Mouse (Mus musculus): ENCODE data around the gene Rcor1. TPM values are rescaled to one million over a fixed set of nuclear protein-coding genes. Genes with fewer than 3 reads are reported as not detected.

Rcor1 gene
- polyA plus RNA-seq, 1 experiment from 2014 or later: 8.8 TPM

DNA sequence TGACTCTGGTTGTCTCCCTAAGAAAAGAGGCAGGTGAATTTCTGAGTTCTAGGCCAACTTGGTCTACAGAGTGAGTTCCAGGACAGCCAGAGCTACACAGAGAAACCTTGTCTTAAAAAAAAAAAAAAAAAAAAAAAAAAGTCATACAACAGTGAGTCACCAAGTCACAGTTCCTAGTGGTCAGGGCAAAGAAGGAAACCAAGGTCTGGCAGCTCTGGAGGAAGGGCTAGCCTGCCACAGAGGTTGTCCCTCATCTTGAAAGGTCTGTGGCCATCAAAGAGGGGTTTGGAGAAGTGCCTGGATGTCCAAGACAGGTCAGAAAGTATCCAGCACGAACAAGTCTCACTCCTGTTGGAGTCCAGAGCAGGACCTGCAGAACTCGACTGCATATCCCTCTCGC lies 22.3 kb upstream of the Rcor1 start:
- ATAC-seq (ENCODE audit: low read depth): no peak
- H3K9me3 ChIP-seq (ENCODE audit: control insufficient read depth, low read length): no peaks in the 10 kb centered on the region
- no peak overlapping the region for H3K9ac ChIP-seq (ENCODE audit: low read length)
- WGBS: 74% methylated on average over 3 of the region's 3 CpGs
- H3K4me3 ChIP-seq (ENCODE audit: low read length): no peak overlapping the region
- H3K4me2 ChIP-seq (ENCODE audit: low read depth, low read length): no peak overlapping the region
- H3K27ac ChIP-seq (ENCODE audit: low read length): no peak overlapping the region
- no peaks in the 10 kb centered on the region for H3K36me3 ChIP-seq (ENCODE audit: control insufficient read depth, insufficient read depth, low read length)
- 0 out of 2 replicates have a peak, but pooled peaks cover 2% of the 10 kb centered on the region for H3K4me1 ChIP-seq (replicated peaks; ENCODE audit: control insufficient read depth, insufficient read depth, low read length)
- no peaks in the 10 kb centered on the region for H3K27me3 ChIP-seq (ENCODE audit: control insufficient read depth, insufficient read depth, low read depth, low read length)

DNA sequence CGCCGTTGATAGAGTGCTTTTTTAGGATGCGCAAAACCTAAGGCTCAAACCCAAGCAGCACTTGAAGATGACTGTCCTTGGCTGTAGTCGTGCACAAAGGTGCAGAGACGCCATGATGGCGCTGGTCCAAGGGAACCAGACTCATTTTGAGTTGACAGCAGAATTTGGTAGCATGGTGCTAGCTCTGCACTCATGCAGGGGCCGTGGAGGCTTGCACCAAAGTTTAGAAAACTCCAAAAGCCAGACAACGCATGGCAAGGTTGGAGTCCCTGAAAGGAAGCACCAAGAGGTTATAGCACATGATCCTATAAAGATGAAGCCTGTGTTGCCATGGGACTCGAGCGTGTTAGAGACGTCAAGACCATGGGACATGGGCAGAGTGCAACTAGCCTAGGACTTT lies 21.1 kb upstream of the Rcor1 start:
- Histone ChIP-seq H3K9me3 (ENCODE audit: control insufficient read depth, low read length) (no peaks in the 10 kb centered on the region), H3K4me3 (ENCODE audit: low read length) (no peak overlapping the region), H3K27ac (ENCODE audit: low read length) (no peak overlapping the region), H3K4me1 (replicated peaks; ENCODE audit: control insufficient read depth, insufficient read depth, low read length) (0 out of 2 replicates have a peak, but pooled peaks cover 2% of the 10 kb centered on the region), H3K4me2 (ENCODE audit: low read depth, low read length) (no peak overlapping the region), H3K27me3 (ENCODE audit: control insufficient read depth, insufficient read depth, low read depth, low read length) (no peaks in the 10 kb centered on the region), H3K36me3 (ENCODE audit: control insufficient read depth, insufficient read depth, low read length) (no peaks in the 10 kb centered on the region), H3K9ac (ENCODE audit: low read length) (no peak overlapping the region)
- 83% methylated on average over 11 of the region's 11 CpGs for WGBS
- ATAC-seq (ENCODE audit: low read depth): no peak

DNA sequence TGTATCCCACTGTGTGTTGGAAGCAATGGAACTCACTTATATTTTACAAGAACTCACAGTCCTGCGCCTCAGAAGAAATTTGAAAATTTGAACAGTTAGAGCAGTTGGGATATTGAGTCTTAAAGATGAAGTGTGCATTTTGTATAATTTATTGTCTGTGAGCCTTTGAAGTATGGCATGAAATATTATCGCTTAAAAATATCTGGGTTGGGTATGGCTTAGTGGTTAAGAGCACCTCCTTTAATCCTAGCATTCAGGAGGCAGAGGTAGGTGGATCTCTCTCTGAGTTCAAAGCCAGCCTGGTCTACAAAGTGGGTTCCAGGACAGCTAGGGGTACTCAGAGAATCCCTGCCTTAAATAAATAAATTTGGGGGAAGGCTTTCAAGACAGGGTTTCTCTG lies 20.1 kb upstream of the Rcor1 start:
- Histone ChIP-seq H3K9me3 (ENCODE audit: control insufficient read depth, low read length) (no peaks in the 10 kb centered on the region), H3K4me3 (ENCODE audit: low read length) (no peak overlapping the region), H3K4me2 (ENCODE audit: low read depth, low read length) (no peak overlapping the region), H3K9ac (ENCODE audit: low read length) (no peak overlapping the region), H3K36me3 (ENCODE audit: control insufficient read depth, insufficient read depth, low read length) (no peaks in the 10 kb centered on the region), H3K27ac (ENCODE audit: low read length) (no peak overlapping the region), H3K27me3 (ENCODE audit: control insufficient read depth, insufficient read depth, low read depth, low read length) (no peaks in the 10 kb centered on the region), H3K4me1 (replicated peaks; ENCODE audit: control insufficient read depth, insufficient read depth, low read length) (0 out of 2 replicates have a peak, but pooled peaks cover 2% of the 10 kb centered on the region)
- WGBS: 86% methylated on average over 2 of the region's 2 CpGs
- no peak for ATAC-seq (ENCODE audit: low read depth)

DNA sequence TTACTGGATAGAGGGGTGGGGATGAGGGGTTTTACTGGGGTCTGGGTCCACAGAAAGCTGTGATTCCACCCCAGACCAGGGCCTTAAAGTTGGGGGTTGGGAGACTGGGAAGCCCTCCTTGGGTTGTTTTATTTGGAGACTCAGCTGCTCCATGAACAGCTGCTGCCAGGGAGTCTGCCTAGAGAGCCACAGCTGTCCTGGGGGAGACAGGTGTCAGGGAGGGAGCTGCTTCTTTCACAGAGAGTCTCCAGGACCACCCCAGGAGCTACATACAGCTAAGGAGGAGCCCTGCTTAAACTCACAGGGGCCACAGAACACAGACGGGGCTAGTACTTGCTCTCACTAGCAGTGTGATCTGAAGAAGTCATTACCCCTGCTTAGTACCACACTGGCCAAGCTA lies 18.0 kb upstream of the Rcor1 start:
- H3K4me3 ChIP-seq (ENCODE audit: low read length): no peak overlapping the region
- H3K27me3 ChIP-seq (ENCODE audit: control insufficient read depth, insufficient read depth, low read depth, low read length): no peaks in the 10 kb centered on the region
- H3K27ac ChIP-seq (ENCODE audit: low read length): no peak overlapping the region
- no peaks in the 10 kb centered on the region for H3K4me1 ChIP-seq (replicated peaks; ENCODE audit: control insufficient read depth, insufficient read depth, low read length)
- H3K9me3 ChIP-seq (ENCODE audit: control insufficient read depth, low read length): no peaks in the 10 kb centered on the region
- ATAC-seq (ENCODE audit: low read depth): no peak
- H3K9ac ChIP-seq (ENCODE audit: low read length): no peak overlapping the region
- WGBS: 15% methylated on average over 1 of the region's 1 CpGs
- H3K4me2 ChIP-seq (ENCODE audit: low read depth, low read length): no peak overlapping the region
- H3K36me3 ChIP-seq (ENCODE audit: control insufficient read depth, insufficient read depth, low read length): no peaks in the 10 kb centered on the region

DNA sequence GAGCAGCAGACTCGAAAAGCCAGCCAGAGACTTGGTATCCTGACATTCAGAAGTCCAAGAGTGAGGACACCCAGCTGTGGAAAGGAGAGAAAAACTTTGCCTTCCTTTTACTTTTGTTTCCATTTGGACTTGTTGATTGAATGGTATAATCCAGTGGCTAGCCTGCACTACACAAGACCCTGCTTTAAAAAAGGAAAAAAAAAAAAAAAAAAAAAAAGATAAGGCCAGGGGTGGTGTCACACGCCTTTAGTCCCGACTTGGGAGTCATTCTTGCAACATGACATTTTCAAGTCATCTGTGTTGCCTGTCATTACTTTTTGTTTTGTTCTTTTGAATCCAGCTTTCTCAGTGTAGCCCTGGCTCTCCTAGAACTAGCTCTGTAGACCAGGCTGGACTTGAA lies 17.6 kb upstream of the Rcor1 start:
- Histone ChIP-seq H3K4me2 (ENCODE audit: low read depth, low read length) (no peak overlapping the region), H3K9me3 (ENCODE audit: control insufficient read depth, low read length) (no peaks in the 10 kb centered on the region), H3K27ac (ENCODE audit: low read length) (no peak overlapping the region), H3K36me3 (ENCODE audit: control insufficient read depth, insufficient read depth, low read length) (no peaks in the 10 kb centered on the region), H3K27me3 (ENCODE audit: control insufficient read depth, insufficient read depth, low read depth, low read length) (no peaks in the 10 kb centered on the region), H3K4me3 (ENCODE audit: low read length) (no peak overlapping the region), H3K4me1 (replicated peaks; ENCODE audit: control insufficient read depth, insufficient read depth, low read length) (no peaks in the 10 kb centered on the region), H3K9ac (ENCODE audit: low read length) (no peak overlapping the region)
- 47% methylated on average over 3 of the region's 3 CpGs for WGBS
- no peak for ATAC-seq (ENCODE audit: low read depth)

DNA sequence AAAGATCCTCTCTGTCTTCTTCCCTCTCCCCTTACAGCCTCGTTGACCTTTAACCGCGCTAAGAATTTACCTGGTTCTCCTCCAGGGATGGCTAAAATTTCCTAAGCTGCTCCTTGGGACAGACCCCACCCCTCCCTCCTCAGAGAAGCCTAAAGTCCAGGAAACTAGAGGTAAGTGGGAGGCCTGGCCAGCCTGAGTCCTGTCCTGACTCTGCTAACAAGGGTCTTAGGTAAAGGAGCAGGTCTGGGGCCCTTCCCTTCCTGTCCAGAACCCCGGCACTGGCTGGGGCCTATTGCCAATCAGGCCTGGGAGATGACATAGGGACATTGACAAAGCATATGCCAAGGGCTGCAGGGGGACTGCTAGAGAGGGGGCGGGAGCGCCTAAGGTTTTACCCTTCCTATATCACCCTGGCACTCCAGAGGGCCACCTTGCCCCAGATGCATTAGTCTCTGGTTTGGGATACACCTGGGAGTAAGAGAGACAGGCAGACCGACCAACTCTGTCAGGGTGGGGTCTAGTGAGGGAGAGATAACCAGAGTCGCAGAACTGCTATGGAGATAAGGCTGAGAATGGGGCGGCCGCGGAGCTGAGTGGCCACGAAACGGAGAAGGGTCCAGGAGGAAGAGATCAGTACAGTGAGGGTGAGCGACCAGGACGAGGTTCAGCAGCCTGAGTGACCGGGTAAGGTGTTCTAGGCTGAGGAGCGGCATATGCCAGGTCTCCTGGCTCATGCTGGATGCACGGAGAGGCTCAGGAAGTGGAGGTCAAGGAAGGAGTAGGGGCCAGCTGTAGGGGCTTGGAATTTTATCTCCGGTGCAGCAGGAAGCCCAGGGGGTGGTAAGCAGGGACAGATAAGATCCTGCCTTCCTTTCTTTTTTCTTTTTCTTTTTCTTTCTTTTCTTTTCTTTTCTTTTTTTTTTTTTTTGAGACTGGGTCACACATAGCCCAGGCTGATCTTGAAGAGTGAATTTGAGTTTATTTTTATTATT lies 10.7 kb upstream of the Rcor1 start:
- no peak overlapping the region for H3K27ac ChIP-seq (ENCODE audit: low read length)
- H3K9me3 ChIP-seq (ENCODE audit: control insufficient read depth, low read length): no peaks in the 10 kb centered on the region
- no peaks in the 10 kb centered on the region for H3K4me1 ChIP-seq (replicated peaks; ENCODE audit: control insufficient read depth, insufficient read depth, low read length)
- no peak for ATAC-seq (ENCODE audit: low read depth)
- no peaks in the 10 kb centered on the region for H3K27me3 ChIP-seq (ENCODE audit: control insufficient read depth, insufficient read depth, low read depth, low read length)
- 28% methylated on average over 19 of the region's 19 CpGs for WGBS
- H3K4me2 ChIP-seq (ENCODE audit: low read depth, low read length): no peak overlapping the region
- no peak overlapping the region for H3K9ac ChIP-seq (ENCODE audit: low read length)
- H3K4me3 ChIP-seq (ENCODE audit: low read length): no peak overlapping the region
- no peaks in the 10 kb centered on the region for H3K36me3 ChIP-seq (ENCODE audit: control insufficient read depth, insufficient read depth, low read length)

DNA sequence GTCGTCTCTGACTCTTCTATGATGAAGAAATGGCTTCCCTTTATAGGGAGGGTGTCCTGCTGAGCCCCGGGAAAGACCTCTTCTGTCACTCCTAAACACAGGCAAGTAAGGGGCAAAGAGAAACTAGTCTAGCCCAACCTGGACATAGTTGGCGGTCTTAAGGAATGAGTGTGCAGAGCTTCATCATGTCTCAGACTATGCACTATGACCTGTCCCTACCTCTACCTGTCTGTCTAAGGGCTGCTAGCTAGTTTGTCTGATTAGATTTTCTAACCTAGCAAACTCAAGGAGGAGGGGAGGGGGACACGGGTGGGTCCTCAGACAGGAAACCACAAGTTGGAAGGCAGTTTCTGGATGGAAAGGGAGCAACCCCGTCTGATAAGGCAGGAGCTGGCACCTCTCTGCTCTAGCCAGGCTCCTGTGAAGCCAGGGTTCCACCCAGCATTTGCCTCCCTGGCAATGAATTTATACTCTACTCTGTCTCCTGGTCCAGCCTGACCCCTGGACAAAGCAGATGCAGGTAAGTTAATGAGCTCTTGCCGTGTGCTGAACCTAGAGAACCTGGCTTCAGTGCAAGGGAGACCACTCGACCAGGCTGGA lies 9.8 kb upstream of the Rcor1 start:
- Histone ChIP-seq H3K4me1 (replicated peaks; ENCODE audit: control insufficient read depth, insufficient read depth, low read length) (no peaks in the 10 kb centered on the region), H3K4me2 (ENCODE audit: low read depth, low read length) (no peak overlapping the region), H3K9me3 (ENCODE audit: control insufficient read depth, low read length) (no peaks in the 10 kb centered on the region), H3K4me3 (ENCODE audit: low read length) (no peak overlapping the region), H3K36me3 (ENCODE audit: control insufficient read depth, insufficient read depth, low read length) (no peaks in the 10 kb centered on the region), H3K27ac (ENCODE audit: low read length) (no peak overlapping the region), H3K9ac (ENCODE audit: low read length) (no peak overlapping the region), H3K27me3 (ENCODE audit: control insufficient read depth, insufficient read depth, low read depth, low read length) (no peaks in the 10 kb centered on the region)
- no peak for ATAC-seq (ENCODE audit: low read depth)
- WGBS: 49% methylated on average over 7 of the region's 7 CpGs

DNA sequence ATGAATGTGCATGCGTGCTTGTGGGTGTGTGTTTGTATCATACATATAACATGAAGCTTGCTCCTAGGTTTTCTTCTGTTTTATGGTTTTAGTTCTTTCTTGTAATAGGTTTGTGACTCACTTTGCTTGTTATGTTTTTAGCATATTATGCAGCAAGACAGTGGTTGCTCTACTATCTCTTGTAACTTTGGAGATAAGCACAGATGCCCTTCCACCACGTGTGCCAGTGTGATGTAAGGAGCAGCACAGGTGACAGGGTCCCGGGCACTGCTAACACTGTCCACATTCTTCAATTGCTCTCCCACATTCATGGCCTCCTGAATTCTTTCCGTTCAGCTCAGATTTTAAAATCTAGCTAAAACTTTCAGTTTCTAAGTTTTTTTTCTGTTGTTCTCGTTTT lies 6.3 kb upstream of the Rcor1 start:
- ATAC-seq (ENCODE audit: low read depth): no peak
- H3K9me3 ChIP-seq (ENCODE audit: control insufficient read depth, low read length): no peaks in the 10 kb centered on the region
- 74% methylated on average over 5 of the region's 5 CpGs for WGBS
- no peak overlapping the region for H3K9ac ChIP-seq (ENCODE audit: low read length)
- H3K27me3 ChIP-seq (ENCODE audit: control insufficient read depth, insufficient read depth, low read depth, low read length): no peaks in the 10 kb centered on the region
- no peak overlapping the region for H3K27ac ChIP-seq (ENCODE audit: low read length)
- no peak overlapping the region for H3K4me2 ChIP-seq (ENCODE audit: low read depth, low read length)
- peaks cover 8% of the 10 kb centered on the region; the same call in 1 of the 2 replicates for H3K4me1 ChIP-seq (replicated peaks; ENCODE audit: control insufficient read depth, insufficient read depth, low read length)
- H3K4me3 ChIP-seq (ENCODE audit: low read length): no peak overlapping the region
- H3K36me3 ChIP-seq (ENCODE audit: control insufficient read depth, insufficient read depth, low read length): no peaks in the 10 kb centered on the region

DNA sequence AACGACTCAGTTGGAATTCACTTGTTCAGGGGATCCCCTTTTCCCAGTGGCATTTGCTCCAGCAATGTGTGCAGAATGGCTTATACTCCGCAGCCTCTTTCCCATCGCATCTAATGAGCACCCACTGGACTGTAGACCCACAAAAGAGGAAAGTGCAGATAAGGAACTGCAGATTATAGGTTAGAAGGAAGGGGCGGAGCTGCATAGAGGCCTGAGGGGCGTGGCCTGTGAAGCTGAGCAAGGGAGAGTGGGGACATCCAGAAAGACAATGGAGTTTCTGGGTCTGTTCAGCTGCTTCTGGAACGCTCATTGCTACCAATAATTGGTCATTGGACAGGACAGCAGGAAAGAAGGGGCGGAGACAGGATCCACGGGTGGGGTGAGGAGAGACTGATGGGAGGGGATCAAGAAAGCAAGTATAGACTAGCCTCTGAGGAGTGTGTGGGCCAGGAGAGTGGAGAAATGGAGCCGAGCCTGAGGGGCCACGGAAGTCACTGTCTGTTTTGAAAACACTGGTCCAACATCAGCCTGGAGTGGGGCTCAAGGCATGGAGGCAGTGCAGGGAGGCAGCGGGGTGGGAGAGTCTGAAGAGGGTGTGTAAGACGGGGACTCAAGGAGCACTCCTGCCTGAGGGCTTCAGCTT lies 3.8 kb upstream of the Rcor1 start:
- Histone ChIP-seq H3K9ac (ENCODE audit: low read length) (no peak overlapping the region; the same call in 1 of the 2 replicates), H3K4me3 (ENCODE audit: low read length) (no peak overlapping the region), H3K27ac (ENCODE audit: low read length) (no peak overlapping the region), H3K9me3 (ENCODE audit: control insufficient read depth, low read length) (no peaks in the 10 kb centered on the region), H3K4me1 (replicated peaks; ENCODE audit: control insufficient read depth, insufficient read depth, low read length) (peaks cover 10% of the 10 kb centered on the region; the same call in 1 of the 2 replicates), H3K27me3 (ENCODE audit: control insufficient read depth, insufficient read depth, low read depth, low read length) (no peaks in the 10 kb centered on the region), H3K36me3 (ENCODE audit: control insufficient read depth, insufficient read depth, low read length) (no peaks in the 10 kb centered on the region), H3K4me2 (ENCODE audit: low read depth, low read length) (no peak overlapping the region)
- 52% methylated on average over 12 of the region's 12 CpGs for WGBS
- ATAC-seq (ENCODE audit: low read depth): no peak

Measured in lung, embryonic 16.5 days (tissue).